Mouse (Mus musculus) gastrocnemius, adult 18-20 months (tissue): ENCODE data around the gene Tmem206. TPM values are rescaled to one million over a fixed set of nuclear protein-coding genes. Genes with fewer than 3 reads are reported as not detected.

ENCODE experiments used
- DNase-seq: peaks from one replicate; pipeline ENCODE4 v3.0.0; 2021; ENCODE audit warnings: low spot score
- total RNA-seq, 2 experiments: library from RNA; stranded (reverse); gene quantifications; 2 replicates each; pipeline ENCODE4 v1.2.3; 2021

The Tmem206 gene
- total RNA-seq, 2 experiments from 2014 or later, result 1.1 to 1.5 TPM

- DNase-seq, result no peak
Observed at GRCm38 (mm10) chr1:191350355-191350754, 24.6 kb downstream of the Tmem206 start.

- DNase-seq, result peak; percentile 48
Observed at GRCm38 (mm10) chr1:191352786-191353488, 27.2 kb downstream of the Tmem206 start.

DNA sequence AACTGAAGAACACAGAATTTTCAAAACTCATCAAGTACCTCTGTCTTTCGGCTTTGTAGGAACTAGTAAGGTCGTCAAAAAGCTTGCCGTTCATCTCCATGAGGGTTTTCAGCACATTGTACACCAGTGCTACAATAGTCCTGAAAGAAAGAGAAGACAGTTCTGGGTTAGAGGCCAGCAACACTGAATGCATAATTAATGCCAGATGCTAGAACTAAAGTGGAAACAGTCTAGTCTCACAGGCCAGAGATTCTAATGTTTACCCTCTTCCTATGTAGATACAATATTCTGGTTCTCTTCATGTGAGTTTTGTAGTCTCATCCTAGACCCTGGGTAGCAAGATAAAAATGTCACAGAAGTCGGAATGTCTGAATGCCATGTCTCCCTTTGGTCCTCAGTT lies 28.1 kb downstream of the Tmem206 start:
- DNase-seq, result no peak

DNA sequence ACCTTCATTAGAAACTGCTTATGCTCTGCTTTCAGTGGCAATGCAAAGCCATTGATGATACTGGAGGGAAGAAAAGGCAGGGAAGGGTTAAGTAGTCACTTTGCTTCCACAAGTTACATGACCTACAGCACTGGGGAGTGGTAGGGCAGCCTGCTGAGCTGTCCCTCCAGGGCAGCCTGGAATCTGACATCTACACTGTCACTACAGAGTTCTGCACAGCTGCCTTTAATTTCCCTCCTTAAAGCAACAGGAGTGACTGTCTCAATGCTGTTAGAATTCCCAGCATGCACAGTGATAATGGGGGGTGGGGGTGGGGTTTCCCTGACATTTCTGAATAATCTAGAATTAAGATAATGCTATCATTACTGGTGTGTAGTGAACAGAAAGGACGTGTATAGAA lies 31.2 kb downstream of the Tmem206 start:
- no peak for DNase-seq

- DNase-seq, result no peak
Observed at GRCm38 (mm10) chr1:191359478-191359877, 33.8 kb downstream of the Tmem206 start.

GRCm38 (mm10) chr1:191362412-191362811 lies 36.7 kb downstream of the Tmem206 start:
- no peak for DNase-seq

DNA sequence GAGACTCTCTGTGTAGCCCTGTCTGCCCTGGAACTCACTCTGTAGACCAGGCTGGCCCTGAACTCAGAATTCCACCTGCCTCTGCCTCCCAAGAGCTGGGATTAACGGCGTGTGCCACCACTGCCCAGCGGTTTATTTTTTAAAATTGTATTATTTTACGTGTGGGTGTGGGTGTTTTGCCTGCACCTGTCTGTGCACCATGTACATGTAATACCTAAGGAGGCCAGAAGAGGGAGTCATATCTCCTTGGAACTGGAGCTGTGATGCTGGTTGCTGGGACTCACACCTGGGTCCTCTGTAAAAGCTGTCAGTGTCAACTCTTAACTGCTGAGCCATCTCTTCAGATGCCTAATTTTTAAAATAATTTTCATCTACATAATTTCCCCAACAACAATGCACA lies 38.8 kb downstream of the Tmem206 start:
- DNase-seq, result peak; percentile 27

DNA sequence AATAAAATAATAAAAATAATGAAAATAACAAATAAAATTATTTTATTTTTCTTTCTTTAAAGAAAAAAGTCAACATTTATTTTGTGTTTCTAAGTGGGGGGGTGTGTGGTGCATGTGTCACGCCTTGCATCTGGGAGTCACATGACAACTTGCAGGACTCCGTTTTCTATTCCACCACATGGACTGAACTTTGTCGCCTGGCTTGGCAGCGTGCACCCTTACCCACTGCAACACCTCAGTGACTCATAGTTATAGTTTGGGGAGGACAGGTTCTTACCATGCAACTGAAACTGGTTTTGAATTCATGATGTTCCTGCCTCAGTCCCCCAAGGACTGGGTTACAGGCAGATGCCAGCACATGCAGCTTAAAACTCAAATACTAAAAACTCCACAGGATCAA lies 42.5 kb downstream of the Tmem206 start:
- DNase-seq, result no peak

- DNase-seq, result no peak
Observed at GRCm38 (mm10) chr1:191369140-191369539, 43.4 kb downstream of the Tmem206 start.

- no peak for DNase-seq
Observed at GRCm38 (mm10) chr1:191374993-191375643, 49.4 kb downstream of the Tmem206 start.

- DNase-seq, result no peak
Observed at GRCm38 (mm10) chr1:191375644-191375998, 49.9 kb downstream of the Tmem206 start.

- no peak for DNase-seq
Observed at GRCm38 (mm10) chr1:191378080-191378479, 52.4 kb downstream of the Tmem206 start.

DNA sequence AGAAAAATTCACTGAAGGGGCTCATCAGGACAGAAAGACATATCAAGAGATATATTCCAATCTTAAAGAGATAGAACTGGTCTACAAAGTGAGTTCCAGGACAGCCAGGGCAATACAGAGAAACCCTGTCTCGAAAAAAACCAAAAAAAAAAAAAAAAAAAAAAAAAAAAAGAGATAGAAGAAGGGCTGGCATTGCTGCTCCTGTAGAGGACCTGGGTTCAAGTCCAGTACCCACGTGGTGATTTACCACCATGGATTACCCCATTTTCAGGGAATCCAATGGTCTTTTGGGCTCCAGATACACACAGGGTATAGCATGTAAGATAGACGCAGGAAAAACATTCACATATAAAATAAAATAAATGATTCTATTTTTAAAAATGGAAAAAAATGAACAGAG lies 55.1 kb downstream of the Tmem206 start:
- no peak for DNase-seq

- DNase-seq, result peak; percentile 32
Observed at GRCm38 (mm10) chr1:191381955-191382736, 56.4 kb downstream of the Tmem206 start.

DNA sequence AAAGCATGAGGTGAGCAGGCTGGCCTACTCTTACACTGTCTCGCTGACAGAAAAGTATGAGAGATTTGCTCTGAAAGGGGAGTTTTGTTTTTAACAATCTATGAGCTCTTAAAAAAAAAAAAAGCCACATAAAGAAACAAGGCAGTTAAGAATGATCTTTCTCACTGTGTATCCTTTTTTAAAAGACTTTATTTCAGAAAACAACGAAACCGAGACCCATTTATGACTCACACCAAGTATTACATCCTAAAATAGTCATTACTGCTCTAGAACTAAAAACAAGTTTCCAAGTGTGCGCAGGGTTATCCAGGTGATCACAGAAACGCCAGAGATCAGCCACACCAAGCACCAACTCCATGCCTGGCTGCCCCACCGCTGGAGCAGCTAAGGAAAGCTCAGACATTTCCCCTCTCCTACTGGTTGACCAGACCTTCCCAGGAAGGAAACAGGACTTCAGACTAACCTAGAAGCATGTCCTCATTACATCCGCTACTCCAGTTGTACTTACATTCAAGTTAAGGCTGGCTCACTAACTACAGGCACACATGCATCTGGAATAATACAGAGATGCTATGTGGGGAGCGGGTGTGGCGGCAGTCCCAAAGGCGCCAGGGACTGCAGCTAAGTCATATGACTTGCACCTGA lies 59.2 kb downstream of the Tmem206 start:
- DNase-seq, result no peak

DNA sequence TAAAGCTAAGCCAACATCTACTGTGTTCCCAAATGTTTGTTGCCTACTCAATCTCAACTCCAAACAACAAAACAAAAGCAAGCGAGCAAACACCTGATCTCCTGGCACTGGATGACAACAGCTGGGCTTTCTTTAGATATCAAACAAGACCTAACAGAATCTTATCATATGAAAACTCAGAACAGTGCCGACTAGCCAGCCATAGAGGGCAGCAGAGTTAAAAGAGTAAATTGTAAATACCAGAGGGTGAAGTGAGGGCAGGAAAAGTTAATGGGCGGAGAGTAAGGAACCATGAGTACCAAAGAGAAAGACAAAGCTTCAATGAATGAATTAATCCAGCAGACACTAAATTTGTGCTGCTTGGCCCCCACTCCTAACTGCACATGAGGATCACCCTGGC lies 65.6 kb downstream of the Tmem206 start:
- peak; percentile 76 for DNase-seq

GRCm38 (mm10) chr1:191393536-191393935 lies 67.8 kb downstream of the Tmem206 start:
- DNase-seq, result no peak

- no peak for DNase-seq
Observed at GRCm38 (mm10) chr1:191394126-191394525, 68.4 kb downstream of the Tmem206 start.

DNA sequence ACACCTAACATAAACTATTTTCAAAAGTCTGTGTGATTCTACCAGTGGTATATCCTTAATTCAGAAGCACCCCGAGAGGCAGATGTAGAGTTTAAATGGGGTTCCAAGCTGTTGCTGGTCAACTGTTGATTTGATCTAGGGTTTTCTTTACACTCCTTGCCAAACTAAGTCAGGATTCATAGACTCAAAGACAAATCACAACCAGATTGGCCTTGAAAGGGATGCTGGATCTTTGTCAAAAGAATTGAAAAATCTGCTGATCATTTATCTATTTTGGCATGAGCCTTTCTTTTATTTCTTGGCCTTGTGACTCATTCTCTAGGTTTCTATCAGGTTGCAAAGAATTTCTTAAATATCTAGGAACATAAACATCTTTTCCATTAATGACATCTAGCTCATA lies 69.5 kb downstream of the Tmem206 start:
- DNase-seq, result no peak

DNA sequence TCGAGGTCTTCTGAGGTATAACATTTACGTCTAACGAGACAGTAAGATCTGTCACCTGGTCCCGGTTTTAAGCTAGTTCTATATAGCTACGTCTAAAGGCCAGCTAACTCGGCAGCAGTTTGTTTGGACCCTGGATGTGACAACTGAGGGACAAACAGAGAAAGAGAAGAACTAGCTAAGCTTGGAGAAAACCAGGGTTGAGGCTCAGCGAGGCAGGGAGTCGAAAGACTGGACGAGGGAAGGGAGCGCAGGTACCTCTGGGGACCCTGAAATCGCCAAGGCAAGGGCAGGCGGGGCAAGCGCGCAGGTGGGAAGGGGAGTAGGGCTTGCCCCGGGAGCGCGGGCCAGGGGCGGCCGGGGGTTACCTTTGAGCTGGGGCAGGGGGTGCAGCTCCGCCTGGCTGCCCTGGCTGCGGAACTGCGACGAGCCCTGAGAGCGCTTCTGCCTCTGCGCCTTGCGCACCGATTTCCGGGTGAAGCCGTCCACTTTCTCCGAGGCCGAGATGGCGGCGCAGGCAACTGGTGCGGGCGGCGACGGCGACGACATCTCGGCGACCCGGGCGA lies 70.2 kb downstream of the Tmem206 start:
- DNase-seq, result peak; percentile 43

DNA sequence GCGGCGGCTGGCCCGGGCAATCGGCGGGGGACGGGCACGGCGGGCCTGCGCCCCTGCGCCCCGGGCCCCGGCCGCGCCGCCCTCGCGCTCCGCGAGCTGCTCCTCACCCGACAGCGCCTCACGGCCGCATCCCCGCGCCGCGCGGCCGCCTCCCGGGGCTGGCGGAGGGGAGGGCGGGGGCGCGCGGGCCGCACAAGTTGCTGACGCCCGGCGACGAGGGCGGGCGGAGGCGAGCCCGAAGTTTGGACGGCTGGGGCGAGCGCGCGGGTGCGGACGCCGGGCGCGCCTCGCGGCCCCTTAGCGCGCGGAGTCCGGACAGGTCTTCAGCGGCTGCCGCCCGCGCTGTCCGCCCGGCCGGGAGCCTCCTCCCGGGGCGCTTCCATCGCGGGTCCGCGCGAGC lies 70.7 kb downstream of the Tmem206 start:
- DNase-seq, result peak; percentile 53
